Mouse (Mus musculus): ENCODE measurements around the gene Gm29110. TPM values are rescaled to one million over a fixed set of nuclear protein-coding genes. Genes with fewer than 3 reads are reported as not detected.

The Gm29110 gene
- polyA plus RNA-seq (2012; rRNA removed; ENCODE audit: low replicate concordance): not detected in 2 replicates

DNA sequence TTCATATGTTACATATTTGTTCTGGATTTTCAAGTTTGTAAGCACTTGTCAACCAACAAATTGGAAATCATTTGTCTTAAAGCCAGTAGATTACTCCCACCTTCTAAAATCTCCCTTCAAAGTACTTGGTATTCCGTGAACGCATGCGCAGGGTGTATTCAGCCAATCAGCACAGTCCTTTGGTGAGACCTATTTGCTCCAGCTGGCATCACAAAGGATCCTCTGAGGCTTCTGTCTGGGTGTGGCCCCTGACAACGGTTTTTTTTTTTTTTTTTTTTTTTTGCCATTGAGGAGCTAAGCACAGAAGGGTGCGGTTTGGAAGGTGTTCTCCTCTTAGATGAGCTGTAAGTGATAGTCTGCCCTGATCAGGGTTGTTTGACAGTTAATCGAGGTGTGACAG, at the start of gene Gm29110:
Gene Gm29110 (plus strand): TSS at position 301 of the 400 bp plus-strand sequence.

Other genes with a start within 250 kb of the Gm29110 start
- not detected in 2 replicates for gene Gm21913, start 153.4 kb downstream of the Gm29110 start, polyA plus RNA-seq (2012; rRNA removed; ENCODE audit: low replicate concordance)